Mouse (Mus musculus) CD8-positive naive resting alpha-beta T cell, adult 2 months (primary cell): ENCODE data around the gene Tuba4a.

Source experiments
- DNase-seq, 2 experiments: peaks; one replicate each; pipeline ENCODE4 v3.0.0; 2022; ENCODE audit warnings: low read depth in 2 of 2, low spot score in 2 of 2

Tuba4a gene

DNA sequence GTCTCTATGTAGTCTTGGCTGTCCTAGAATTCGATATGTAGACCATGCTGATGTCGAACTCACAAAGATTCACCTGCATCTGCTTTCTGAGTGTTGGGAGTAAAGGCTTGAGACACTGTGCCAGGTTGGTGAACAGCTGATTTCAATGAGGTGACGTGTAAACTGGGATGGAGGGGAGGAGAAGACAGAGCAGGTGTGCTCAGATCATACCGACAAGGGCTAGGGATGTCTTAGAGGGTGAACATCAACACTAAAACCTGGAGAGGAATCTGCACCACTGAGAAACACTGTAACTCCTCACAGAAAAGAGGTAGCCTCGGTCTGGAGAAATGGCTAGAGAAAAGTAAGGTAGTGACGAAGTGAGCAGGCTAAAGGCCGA lies 51.6 kb downstream of the Tuba4a start:
- no peak for DNase-seq
